In genomic region chr14:22073385-22073784, GRCm38 (mm10) we compare ENCODE assay signal across 22 mouse cellular contexts.
"Had no signal": no experiment of that assay in that cellular context is flagged by ENCODE, and none has a peak within 500 bp of the region (broad histone marks: within the 10 kb centered on the region; RNA-seq: fewer than 3 reads in every experiment).

No protein-coding gene starts in this region.

- DNase-seq: heart, postnatal 10 days; heart, postnatal 14 days; heart, postnatal 36 days; heart, postnatal 4 days; kidney, adult 11 months; kidney, adult 18-20 months; kidney, adult 2 months; kidney, adult 8-10 months; kidney, adult 9 months; kidney, postnatal 10 days; kidney, postnatal 14 days; kidney, postnatal 25 days; kidney, postnatal 36 days; kidney, postnatal 4 days; layer of hippocampus, adult 9-11 months; layer of hippocampus, postnatal 36 days had no signal

- ATAC-seq: hindbrain, embryonic 16.5 days; hindbrain, postnatal 0 days; inflammation-experienced regulatory T-cells, adult 6 months; intestine, embryonic 15.5 days; intestine, embryonic 16.5 days; intestine, postnatal 0 days had no signal
